Mouse (Mus musculus) neural tube, embryonic 12.5 days (tissue): ENCODE measurements at regions not wholly inside any gene's neighbourhood (a gene's known extent, or its start where the extent isn't known, plus 50 kb on each side); places are given as distances from the start of the nearest gene placed in this dataset.
"Not testable (repeated sequence)": the region's sequence is repeated elsewhere in the genome, so short reads cannot be mapped to it uniquely, and the experiment has no call there.

ENCODE experiments used
- ATAC-seq: fragments of 200-750 bp; cut with Nextera tagmentation; 2 replicates; pipeline ENCODE4 v1.8.0; 2017; ENCODE audit warnings: low read depth, mild to moderate bottlenecking, moderate TSS enrichment, moderate library complexity; ENCODE audit not compliant: low FRiP score
- H3K27ac ChIP-seq: fragments of 300-500 bp; sonication (generic); 2 replicates; pipeline ENCODE4 v1.5.1; 2016
- H3K27me3 ChIP-seq: fragments of 300-500 bp; sonication (generic); replicated peaks from 2 replicates; pipeline ENCODE4 v1.6.1; 2016; ENCODE audit warnings: mild to moderate bottlenecking
- H3K36me3 ChIP-seq: fragments of 300-500 bp; sonication (generic); 2 replicates; pipeline ENCODE4 v1.6.1; 2016; ENCODE audit warnings: mild to moderate bottlenecking
- H3K4me1 ChIP-seq: fragments of 300-500 bp; sonication (generic); 2 replicates; pipeline ENCODE4 v1.6.1; 2016
- H3K4me2 ChIP-seq: fragments of 300-500 bp; sonication (generic); replicated peaks from 2 replicates; pipeline ENCODE4 v1.6.1; 2016; ENCODE audit warnings: mild to moderate bottlenecking
- H3K4me3 ChIP-seq: fragments of 300-500 bp; sonication (generic); 2 replicates; pipeline ENCODE4 v1.5.1; 2016
- H3K9ac ChIP-seq: fragments of 300-500 bp; sonication (generic); 2 replicates; pipeline ENCODE4 v1.6.1; 2016; ENCODE audit warnings: mild to moderate bottlenecking
- H3K9me3 ChIP-seq: fragments of 300-500 bp; sonication (generic); 2 replicates; pipeline ENCODE4 v1.6.1; 2016; ENCODE audit warnings: mild to moderate bottlenecking
- WGBS: fragments of 180-500 bp; shearing (Covaris S2); methylation state at CpG from one replicate; pipeline ENCODE4 v1.1.7; 2016; 5-methylcytosine and 5-hydroxymethylcytosine counted together

GRCm38 (mm10) chr13:103646035-103646434 lies 128.4 kb downstream of the Srek1 start:
- Histone ChIP-seq H3K9me3 (no peaks in the 10 kb centered on the region), H3K4me1 (peaks cover 7% of the 10 kb centered on the region), H3K27me3 (no peaks in the 10 kb centered on the region), H3K27ac (no peak overlapping the region), H3K4me3 (no peak overlapping the region), H3K4me2 (no peak overlapping the region), H3K9ac (no peak overlapping the region), H3K36me3 (no peaks in the 10 kb centered on the region)
- ATAC-seq, result no peak
- 40% methylated on average over 4 of the region's 4 CpGs for WGBS

GRCm38 (mm10) chr13:103643993-103644722 lies 130.2 kb downstream of the Srek1 start:
- Histone ChIP-seq H3K27me3 (no peaks in the 10 kb centered on the region), H3K36me3 (no peaks in the 10 kb centered on the region), H3K9me3 (no peaks in the 10 kb centered on the region), H3K4me3 (no peak overlapping the region), H3K4me2 (no peak overlapping the region), H3K27ac (no peak overlapping the region), H3K4me1 (peaks cover 7% of the 10 kb centered on the region), H3K9ac (no peak overlapping the region)
- 42% methylated on average over 6 of the region's 6 CpGs for WGBS
- peak; percentile 61; the same call in 1 of the 2 replicates for ATAC-seq

- no peaks in the 10 kb centered on the region for H3K9me3 ChIP-seq
- H3K4me2 ChIP-seq, result no peak overlapping the region
- H3K27ac ChIP-seq, result no peak overlapping the region
- no peaks in the 10 kb centered on the region for H3K36me3 ChIP-seq
- H3K4me1 ChIP-seq, result peaks cover 7% of the 10 kb centered on the region
- no peak overlapping the region for H3K9ac ChIP-seq
- WGBS, result 29% methylated on average over 5 of the region's 5 CpGs
- no peaks in the 10 kb centered on the region for H3K27me3 ChIP-seq
- no peak for ATAC-seq
- no peak overlapping the region for H3K4me3 ChIP-seq
Measured at GRCm38 (mm10) chr13:103643486-103643885, 130.9 kb downstream of the Srek1 start.

DNA sequence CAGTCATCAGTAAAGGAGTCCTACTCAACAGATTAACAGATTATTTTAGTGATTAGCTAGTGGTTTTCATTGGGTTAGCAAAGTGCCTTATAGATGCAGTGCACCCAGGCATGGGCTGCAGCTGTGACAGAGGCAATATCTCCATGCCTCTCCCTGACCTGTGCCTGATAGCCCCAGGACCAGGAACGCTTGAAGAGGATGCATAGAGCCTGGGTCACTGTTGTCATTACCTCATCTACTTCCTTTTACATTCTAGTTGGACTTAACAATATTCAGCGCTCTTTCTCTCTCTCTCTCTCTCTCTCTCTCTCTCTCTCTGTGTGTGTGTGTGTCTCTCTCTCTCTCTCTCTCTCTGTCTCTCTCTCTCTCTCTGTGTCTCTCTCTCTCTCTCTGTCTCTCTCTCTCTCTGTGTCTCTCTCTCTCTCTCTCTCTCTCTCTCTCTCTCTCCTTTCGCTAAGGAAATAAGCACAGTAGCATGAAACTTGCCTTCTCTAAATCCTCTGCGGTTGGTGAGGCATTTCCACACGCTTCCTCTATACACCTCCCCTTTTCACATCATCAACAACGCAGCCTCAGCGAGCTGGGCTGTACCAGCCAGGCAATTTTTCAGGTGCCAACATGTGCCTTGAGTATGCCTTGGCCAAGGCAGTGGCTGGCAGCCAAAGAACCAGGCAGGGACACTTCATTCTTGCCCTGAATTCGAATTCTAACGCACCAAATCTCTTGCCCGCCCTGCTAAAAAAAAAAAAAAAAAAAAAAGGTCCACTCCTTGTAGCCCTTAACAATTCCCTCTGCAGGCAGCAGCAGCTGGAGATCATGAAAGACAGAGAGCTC lies 131.6 kb downstream of the Srek1 start:
- Histone ChIP-seq H3K4me1 (peaks cover 7% of the 10 kb centered on the region), H3K27ac (no peak overlapping the region), H3K36me3 (no peaks in the 10 kb centered on the region), H3K4me2 (no peak overlapping the region), H3K9me3 (no peaks in the 10 kb centered on the region), H3K4me3 (no peak overlapping the region), H3K27me3 (no peaks in the 10 kb centered on the region), H3K9ac (no peak overlapping the region)
- 70% methylated on average over 10 of the region's 10 CpGs for WGBS
- ATAC-seq, result no peak

DNA sequence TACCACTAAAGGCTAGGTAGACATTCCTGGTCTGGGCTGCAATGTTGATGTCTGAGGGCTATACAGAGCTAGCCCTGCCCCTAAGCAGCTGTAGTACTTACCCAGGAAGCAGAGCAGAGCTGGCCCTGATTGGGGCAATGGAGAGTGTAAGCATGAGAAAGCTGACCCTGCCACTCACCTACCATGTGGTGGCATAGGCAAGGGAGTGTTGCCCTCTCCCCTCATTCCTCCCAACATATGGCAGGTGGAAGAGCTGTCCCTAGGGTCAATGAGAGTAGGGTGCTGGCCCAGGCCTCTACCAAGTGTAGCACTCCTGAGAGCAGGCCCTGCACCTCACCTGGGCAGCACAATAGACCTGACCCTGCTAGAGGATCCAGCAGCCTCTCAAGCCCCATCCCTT lies 136.4 kb downstream of the Srek1 start:
- no peaks in the 10 kb centered on the region for H3K4me1 ChIP-seq
- no peak overlapping the region for H3K27ac ChIP-seq
- no peak for ATAC-seq
- no peak overlapping the region for H3K4me3 ChIP-seq
- no peak overlapping the region for H3K4me2 ChIP-seq
- H3K36me3 ChIP-seq, result no peaks in the 10 kb centered on the region
- no peaks in the 10 kb centered on the region for H3K27me3 ChIP-seq
- no peak overlapping the region for H3K9ac ChIP-seq
- no peaks in the 10 kb centered on the region for H3K9me3 ChIP-seq

DNA sequence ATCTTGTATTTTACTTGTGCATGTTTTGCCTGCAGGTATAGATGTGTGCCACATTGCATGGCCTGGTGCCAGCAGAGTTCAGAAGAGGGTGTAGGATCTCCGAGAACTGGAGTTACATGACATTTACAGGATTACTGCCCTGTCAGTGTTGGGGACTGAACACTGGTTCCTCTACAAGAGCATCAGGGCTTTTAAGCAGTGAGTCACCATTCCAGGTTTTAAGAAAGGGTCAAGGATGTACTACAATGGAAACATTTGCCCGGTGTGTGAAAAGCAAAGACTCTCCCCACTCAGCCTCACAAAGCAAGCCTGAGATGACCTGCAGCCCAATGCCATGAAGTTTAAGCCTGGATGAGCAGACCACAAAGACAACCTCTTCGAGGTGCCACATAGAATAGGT lies 137.0 kb downstream of the Srek1 start:
- Histone ChIP-seq H3K4me3 (no peak overlapping the region), H3K4me1 (no peaks in the 10 kb centered on the region), H3K27ac (no peak overlapping the region), H3K9me3 (no peaks in the 10 kb centered on the region), H3K9ac (no peak overlapping the region), H3K27me3 (no peaks in the 10 kb centered on the region), H3K4me2 (no peak overlapping the region), H3K36me3 (no peaks in the 10 kb centered on the region)
- WGBS, result 83% methylated on average over 3 of the region's 3 CpGs
- no peak for ATAC-seq

- H3K9ac ChIP-seq, result no peak overlapping the region
- ATAC-seq, result no peak
- H3K4me2 ChIP-seq, result no peak overlapping the region
- H3K9me3 ChIP-seq, result no peaks in the 10 kb centered on the region
- no peak overlapping the region for H3K4me3 ChIP-seq
- WGBS, result 92% methylated on average over 2 of the region's 2 CpGs
- no peaks in the 10 kb centered on the region for H3K27me3 ChIP-seq
- H3K36me3 ChIP-seq, result no peaks in the 10 kb centered on the region
- H3K27ac ChIP-seq, result no peak overlapping the region
- H3K4me1 ChIP-seq, result no peaks in the 10 kb centered on the region
Measured at GRCm38 (mm10) chr13:103636595-103636994, 137.8 kb downstream of the Srek1 start.

DNA sequence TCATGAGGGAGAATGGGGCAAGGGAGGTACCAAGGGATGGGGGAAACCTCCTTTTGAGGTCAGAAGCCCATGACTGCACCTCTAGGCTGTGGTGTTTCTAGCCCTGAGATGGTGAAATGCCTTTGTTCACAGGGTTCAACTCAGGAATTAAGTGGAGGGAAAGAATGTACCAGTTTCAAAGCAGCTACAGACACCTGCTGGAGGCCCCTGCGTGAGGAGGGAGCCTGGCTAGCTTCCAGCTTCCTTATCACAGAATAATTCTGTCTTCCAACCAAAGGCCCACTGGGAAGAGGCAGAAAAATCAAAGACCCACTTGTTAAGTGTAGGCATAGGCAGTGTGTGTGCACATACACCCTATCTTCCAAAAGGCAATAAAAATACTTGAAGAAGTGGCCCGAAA lies 150.6 kb downstream of the Srek1 start:
- 89% methylated on average over 2 of the region's 2 CpGs for WGBS
- no peak overlapping the region for H3K9ac ChIP-seq
- H3K27ac ChIP-seq, result no peak overlapping the region
- H3K36me3 ChIP-seq, result no peaks in the 10 kb centered on the region
- no peak overlapping the region for H3K4me3 ChIP-seq
- no peak overlapping the region for H3K4me2 ChIP-seq
- H3K9me3 ChIP-seq, result no peaks in the 10 kb centered on the region
- H3K4me1 ChIP-seq, result no peaks in the 10 kb centered on the region
- H3K27me3 ChIP-seq, result no peaks in the 10 kb centered on the region
- no peak for ATAC-seq

GRCm38 (mm10) chr13:103623319-103623718 lies 151.1 kb downstream of the Srek1 start:
- H3K9me3 ChIP-seq, result no peaks in the 10 kb centered on the region
- H3K27me3 ChIP-seq, result no peaks in the 10 kb centered on the region
- 64% methylated on average over 6 of the region's 6 CpGs for WGBS
- H3K36me3 ChIP-seq, result no peaks in the 10 kb centered on the region
- H3K4me3 ChIP-seq, result no peak overlapping the region
- H3K27ac ChIP-seq, result no peak overlapping the region
- H3K9ac ChIP-seq, result no peak overlapping the region
- no peaks in the 10 kb centered on the region for H3K4me1 ChIP-seq
- no peak overlapping the region for H3K4me2 ChIP-seq
- no peak for ATAC-seq

DNA sequence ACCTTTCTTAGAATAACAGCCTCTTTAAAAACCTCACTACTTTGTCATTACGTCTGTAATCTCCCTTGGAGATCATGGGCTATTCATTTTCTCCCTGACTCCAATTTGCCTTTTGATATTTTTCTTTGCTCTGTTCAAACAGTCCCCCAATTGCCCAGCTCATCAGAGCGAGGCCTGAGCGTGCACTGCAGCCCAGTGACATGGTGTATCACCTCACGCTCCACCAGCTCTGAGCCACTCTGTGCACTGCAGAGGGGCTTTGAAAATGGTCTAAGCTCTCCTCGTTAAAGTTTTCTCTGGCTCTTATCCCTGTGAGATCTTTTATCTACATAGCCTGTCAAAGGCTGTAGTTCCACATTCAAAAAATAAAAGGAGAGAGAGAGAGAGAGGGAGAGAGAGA lies 152.1 kb downstream of the Srek1 start:
- no peaks in the 10 kb centered on the region for H3K9me3 ChIP-seq
- H3K4me1 ChIP-seq, result no peaks in the 10 kb centered on the region
- WGBS, result 36% methylated on average over 5 of the region's 5 CpGs
- no peak for ATAC-seq
- no peak overlapping the region for H3K4me3 ChIP-seq
- no peak overlapping the region for H3K27ac ChIP-seq
- no peaks in the 10 kb centered on the region for H3K36me3 ChIP-seq
- no peak overlapping the region for H3K4me2 ChIP-seq
- no peaks in the 10 kb centered on the region for H3K27me3 ChIP-seq
- no peak overlapping the region for H3K9ac ChIP-seq

DNA sequence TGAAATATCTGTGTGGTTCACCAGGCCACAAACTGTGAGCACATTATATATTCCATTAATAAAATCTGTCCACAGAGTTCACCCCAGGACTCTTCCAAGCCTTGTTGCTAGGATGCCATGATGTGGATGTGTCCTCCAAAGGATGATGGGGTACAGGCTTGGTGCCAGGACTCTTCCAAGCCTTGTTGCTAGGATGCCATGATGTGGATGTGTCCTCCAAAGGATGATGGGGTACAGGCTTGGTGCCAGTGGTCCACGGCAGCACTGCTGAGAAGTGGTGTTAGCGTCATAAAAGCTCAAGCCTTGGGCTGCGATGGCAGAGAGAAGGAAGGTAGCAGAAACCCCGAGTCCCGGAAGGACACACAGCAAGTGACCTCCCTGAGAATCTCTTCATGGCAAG lies 153.4 kb downstream of the Srek1 start:
- not testable (repeated sequence) for H3K27me3 ChIP-seq, H3K4me2 ChIP-seq, H3K4me1 ChIP-seq, H3K9ac ChIP-seq, H3K4me3 ChIP-seq, ATAC-seq, H3K27ac ChIP-seq, H3K9me3 ChIP-seq, H3K36me3 ChIP-seq
- 93% methylated on average over 5 of the region's 5 CpGs for WGBS

GRCm38 (mm10) chr13:103613333-103613725 lies 161.1 kb downstream of the Srek1 start:
- H3K27ac ChIP-seq, result no peak overlapping the region
- no peaks in the 10 kb centered on the region for H3K4me1 ChIP-seq
- WGBS, result 79% methylated on average over 10 of the region's 10 CpGs
- ATAC-seq, result no peak
- H3K36me3 ChIP-seq, result no peaks in the 10 kb centered on the region
- H3K4me3 ChIP-seq, result no peak overlapping the region
- no peak overlapping the region for H3K9ac ChIP-seq
- H3K4me2 ChIP-seq, result no peak overlapping the region
- no peaks in the 10 kb centered on the region for H3K9me3 ChIP-seq
- no peaks in the 10 kb centered on the region for H3K27me3 ChIP-seq
